Mouse (Mus musculus) small intestine, adult 2 months (tissue): Measurements from ENCODE around the gene Prmt2. TPM values are rescaled to one million over a fixed set of nuclear protein-coding genes. Genes with fewer than 3 reads are reported as not detected.

Experiments
- H3K27ac ChIP-seq: fragments of 200-500 bp; 2 replicates; pipeline ENCODE4 v1.5.1; 2012; ENCODE audit warnings: low read depth, low read length, control low read depth, inconsistent platforms; ENCODE audit not compliant: insufficient read depth
- H3K27me3 ChIP-seq: fragments of 200-500 bp; 2 replicates; pipeline ENCODE4 v1.6.1; 2012; ENCODE audit warnings: mild to moderate bottlenecking, moderate library complexity, low read length, inconsistent platforms; ENCODE audit not compliant: control insufficient read depth, insufficient read depth
- H3K36me3 ChIP-seq: fragments of 200-500 bp; 2 replicates; pipeline ENCODE4 v1.6.1; 2012; ENCODE audit warnings: mild to moderate bottlenecking, low read length, control low read depth, inconsistent platforms; ENCODE audit not compliant: control insufficient read depth, insufficient read depth
- H3K4me1 ChIP-seq: fragments of 200-500 bp; 2 replicates; pipeline ENCODE4 v1.6.1; 2012; ENCODE audit warnings: low read length, inconsistent platforms, mixed read lengths; ENCODE audit not compliant: control insufficient read depth, insufficient read depth, insufficient read length
- H3K4me3 ChIP-seq: fragments of 200-500 bp; 2 replicates; pipeline ENCODE4 v1.5.1; 2012; ENCODE audit warnings: low read depth, mild to moderate bottlenecking, control low read depth, inconsistent platforms, low read length, moderate library complexity
- CTCF ChIP-seq: fragments of 200-500 bp; IDR thresholded peaks from 2 replicates; pipeline ENCODE4 v1.5.1; 2012; ENCODE audit warnings: low read depth, mild to moderate bottlenecking, control low read depth, inconsistent platforms, low read length, moderate library complexity, mixed read lengths; ENCODE audit not compliant: insufficient replicate concordance, insufficient read length; ENCODE audit errors: extremely low read depth
- POLR2A ChIP-seq: fragments of 200-500 bp; IDR thresholded peaks from 2 replicates; pipeline ENCODE4 v1.6.1; 2012; ENCODE audit warnings: low read depth, mild to moderate bottlenecking, control low read depth, inconsistent platforms, low read length, moderate library complexity
- WGBS: fragments of 180-500 bp; shearing (Covaris S2); methylation state at CpG from one replicate; pipeline ENCODE4 v1.1.7; 2018; 5-methylcytosine and 5-hydroxymethylcytosine counted together
- polyA plus RNA-seq: library from polyadenylated mRNA; depleted of rRNA; stranded (reverse); fragments of >200 nt; gene quantifications from 2 replicates; pipeline ENCODE4 v1.2.3, GENCODE M21; 2012

The Prmt2 gene
- polyA plus RNA-seq, 1 experiment: 24.2 TPM

GRCm38 (mm10) chr10:76248647-76248968 lies 10.9 kb upstream of the Prmt2 start:
- Histone ChIP-seq H3K4me3 (no peak overlapping the region), H3K36me3 (no peaks in the 10 kb centered on the region), H3K27me3 (no peaks in the 10 kb centered on the region), H3K27ac (no peak overlapping the region), H3K4me1 (peaks cover 10% of the 10 kb centered on the region)
- WGBS: 96% methylated on average over 5 of the region's 5 CpGs
- TF ChIP-seq CTCF (no peak), POLR2A (no peak)

GRCm38 (mm10) chr10:76247960-76248646 lies 10.4 kb upstream of the Prmt2 start:
- Histone ChIP-seq H3K4me1 (peaks cover 4% of the 10 kb centered on the region; the same call in 1 of the 2 replicates), H3K27ac (no peak overlapping the region), H3K36me3 (no peaks in the 10 kb centered on the region), H3K27me3 (no peaks in the 10 kb centered on the region), H3K4me3 (no peak overlapping the region)
- TF ChIP-seq CTCF: no peak
- TF ChIP-seq POLR2A: no peak
- 66% methylated on average over 21 of the region's 21 CpGs for WGBS

GRCm38 (mm10) chr10:76246601-76247000 lies 8.9 kb upstream of the Prmt2 start:
- H3K36me3 ChIP-seq: no peaks in the 10 kb centered on the region
- H3K27me3 ChIP-seq: no peaks in the 10 kb centered on the region
- no peak overlapping the region for H3K27ac ChIP-seq
- H3K4me1 ChIP-seq: 0 out of 2 replicates have a peak, but pooled peaks cover 2% of the 10 kb centered on the region
- H3K4me3 ChIP-seq: no peak overlapping the region
- TF ChIP-seq POLR2A (no peak), CTCF (no peak)
- 41% methylated on average over 4 of the region's 4 CpGs for WGBS

- Histone ChIP-seq H3K36me3 (no peaks in the 10 kb centered on the region), H3K4me3 (no peak overlapping the region), H3K27ac (no peak overlapping the region), H3K4me1 (0 out of 2 replicates have a peak, but pooled peaks cover 2% of the 10 kb centered on the region), H3K27me3 (no peaks in the 10 kb centered on the region)
- WGBS: 92% methylated on average over 2 of the region's 2 CpGs
- TF ChIP-seq CTCF (no peak), POLR2A (no peak)
These were observed 7.4 kb upstream of the Prmt2 start for GRCm38 (mm10) chr10:76245106-76245505.

- H3K27ac ChIP-seq: no peak overlapping the region
- no peaks in the 10 kb centered on the region for H3K36me3 ChIP-seq
- TF ChIP-seq POLR2A: no peak
- no peak for TF ChIP-seq CTCF
- H3K4me3 ChIP-seq: no peak overlapping the region
- no peaks in the 10 kb centered on the region for H3K4me1 ChIP-seq
- no peaks in the 10 kb centered on the region for H3K27me3 ChIP-seq
- 77% methylated on average over 4 of the region's 4 CpGs for WGBS
These were observed 1.7 kb upstream of the Prmt2 start for GRCm38 (mm10) chr10:76239401-76239800.

- Histone ChIP-seq H3K27me3 (no peaks in the 10 kb centered on the region), H3K4me3 (no peak overlapping the region), H3K36me3 (no peaks in the 10 kb centered on the region), H3K4me1 (peaks cover 3% of the 10 kb centered on the region; the same call in 1 of the 2 replicates), H3K27ac (no peak overlapping the region)
- WGBS: 66% methylated on average over 1 of the region's 1 CpGs
- no peak for TF ChIP-seq POLR2A
- TF ChIP-seq CTCF: no peak
These were observed 8.0 kb downstream of the Prmt2 start for GRCm38 (mm10) chr10:76229627-76230026.

- TF ChIP-seq CTCF: no peak
- peaks cover 3% of the 10 kb centered on the region; the same call in 1 of the 2 replicates for H3K4me1 ChIP-seq
- H3K27ac ChIP-seq: no peak overlapping the region
- no peaks in the 10 kb centered on the region for H3K27me3 ChIP-seq
- no peak overlapping the region for H3K4me3 ChIP-seq
- 0 out of 2 replicates have a peak, but pooled peaks cover 5% of the 10 kb centered on the region for H3K36me3 ChIP-seq
- WGBS: 91% methylated on average over 11 of the region's 11 CpGs
These were observed 11.7 kb downstream of the Prmt2 start for GRCm38 (mm10) chr10:76225944-76226343.
